Mouse (Mus musculus): ENCODE results near the gene Gns.

Gene Gns

DNA sequence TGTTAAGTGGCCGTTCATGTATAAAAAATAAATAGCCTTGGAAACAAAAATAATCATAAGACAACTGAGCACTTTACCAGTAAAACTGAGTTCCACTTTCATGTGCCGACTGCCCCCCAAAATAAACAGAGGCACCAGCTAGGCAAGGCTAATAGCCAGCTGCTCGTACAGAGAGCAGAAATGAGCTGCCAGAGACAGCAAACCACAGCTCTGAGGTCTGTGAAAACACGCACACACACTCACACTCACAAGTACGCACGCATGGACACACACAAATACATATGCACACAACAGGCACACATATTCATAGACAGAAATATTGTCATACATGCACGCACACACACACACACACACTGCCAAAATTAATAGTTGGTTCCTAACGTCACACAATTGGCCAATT is 64.7 kb downstream of the Gns start:
- ATAC-seq (ENCODE audit: low TSS enrichment) = no peak

DNA sequence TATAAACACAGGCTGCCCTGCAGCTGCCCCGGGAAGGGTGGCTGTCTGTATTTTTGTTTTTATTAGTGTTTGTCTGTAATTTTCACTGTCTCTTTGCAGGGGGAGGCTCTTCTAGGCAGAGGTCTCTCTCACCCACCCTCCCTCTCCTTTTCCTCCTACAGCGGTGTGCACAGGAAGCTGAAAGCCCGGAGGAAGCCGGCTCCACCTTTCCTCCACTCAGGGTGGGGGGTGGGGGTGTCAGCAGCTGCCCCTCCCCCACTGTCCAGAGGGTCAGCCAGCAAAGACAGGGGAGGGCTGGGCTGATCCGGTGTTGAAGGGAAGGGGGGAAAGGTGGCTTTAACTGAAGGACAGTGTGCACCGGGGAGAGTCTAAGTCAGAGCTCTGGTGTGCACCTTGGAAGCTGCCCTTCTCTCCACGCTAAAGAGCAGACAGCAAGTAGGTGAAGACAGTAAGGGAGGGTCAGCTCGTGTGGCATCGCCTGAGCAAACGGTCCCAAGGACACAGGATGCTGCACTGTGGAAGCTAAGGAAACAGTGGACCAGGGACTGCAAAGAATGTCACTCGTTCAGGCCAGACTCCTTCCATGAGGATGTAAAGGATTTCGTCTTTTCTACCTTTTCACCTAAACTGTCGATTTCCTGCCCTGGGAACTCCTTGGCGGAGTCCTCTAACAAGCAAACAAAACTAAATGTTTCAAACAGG is 65.2 kb downstream of the Gns start:
- ATAC-seq (ENCODE audit: low TSS enrichment) = no peak

- ATAC-seq (ENCODE audit: low TSS enrichment) = no peak
Observed at GRCm38 (mm10) chr10:121430764-121431540, 66.1 kb downstream of the Gns start.

DNA sequence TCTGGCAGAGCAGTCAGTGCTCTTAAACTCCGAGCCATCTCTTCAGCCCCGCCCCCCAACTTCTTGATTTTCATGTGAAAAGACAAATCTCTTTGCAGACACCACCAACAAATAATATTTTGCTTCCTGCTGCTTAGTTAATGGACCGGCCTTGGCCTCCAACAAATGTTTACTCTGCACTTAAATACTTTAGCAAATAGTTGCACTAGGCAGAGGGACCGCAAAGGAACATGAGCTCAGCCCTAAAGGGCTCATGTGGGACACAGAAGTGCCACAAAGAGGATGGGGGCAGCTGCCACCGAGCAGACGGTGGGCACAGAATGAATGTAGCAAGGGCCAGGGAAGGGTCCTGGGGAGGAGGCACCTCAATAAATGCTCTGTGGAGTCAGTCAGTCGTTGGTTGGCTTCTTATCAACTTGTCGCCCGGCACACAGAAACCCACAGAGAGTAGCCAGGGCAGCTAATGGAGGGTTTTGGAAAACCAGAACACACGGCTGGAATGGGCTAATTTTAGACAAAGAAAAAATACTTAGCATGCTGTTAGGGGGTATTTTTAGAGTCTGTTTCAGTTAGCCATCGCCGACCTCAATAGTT is 67.2 kb downstream of the Gns start:
- no peak for ATAC-seq (ENCODE audit: low TSS enrichment)

- ATAC-seq (ENCODE audit: low TSS enrichment) = peak; percentile 5; the same call in 1 of the 2 replicates
Observed at GRCm38 (mm10) chr10:121432635-121433280, 67.9 kb downstream of the Gns start.

GRCm38 (mm10) chr10:121434441-121435103 is 69.7 kb downstream of the Gns start:
- no peak for ATAC-seq (ENCODE audit: low TSS enrichment)

GRCm38 (mm10) chr10:121435546-121436257 is 70.8 kb downstream of the Gns start:
- ATAC-seq (ENCODE audit: low TSS enrichment) = no peak

DNA sequence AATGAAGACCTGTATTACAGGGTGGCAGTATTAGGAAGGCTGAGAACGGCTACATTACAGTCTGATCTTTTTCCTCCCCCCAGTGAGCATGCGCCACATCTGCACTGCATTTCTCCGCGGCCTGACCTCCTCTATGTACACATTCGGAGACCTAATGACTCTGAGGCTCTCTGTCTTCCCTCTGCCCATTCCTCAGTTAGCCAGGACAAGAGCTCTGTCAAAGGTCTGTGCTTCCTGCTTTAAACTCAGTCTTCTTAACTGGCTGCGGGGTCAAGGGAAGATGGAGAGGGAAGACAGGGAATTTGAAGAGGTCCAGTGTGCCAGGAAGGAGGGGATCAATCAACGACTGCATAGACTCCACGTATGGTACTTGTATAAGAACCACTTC is 71.4 kb downstream of the Gns start:
- no peak for ATAC-seq (ENCODE audit: low TSS enrichment)

GRCm38 (mm10) chr10:121436693-121437092 is 71.8 kb downstream of the Gns start:
- ATAC-seq (ENCODE audit: low TSS enrichment) = no peak

- ATAC-seq (ENCODE audit: low TSS enrichment) = no peak
Observed at GRCm38 (mm10) chr10:121438109-121438508, 73.2 kb downstream of the Gns start.

- ATAC-seq (ENCODE audit: low TSS enrichment) = no peak
Observed at GRCm38 (mm10) chr10:121439310-121439731, 74.4 kb downstream of the Gns start.

- no peak for ATAC-seq (ENCODE audit: low TSS enrichment)
Observed at GRCm38 (mm10) chr10:121443791-121444190, 78.9 kb downstream of the Gns start.

- ATAC-seq (ENCODE audit: low TSS enrichment) = no peak
Observed at GRCm38 (mm10) chr10:121444198-121444597, 79.3 kb downstream of the Gns start.

DNA sequence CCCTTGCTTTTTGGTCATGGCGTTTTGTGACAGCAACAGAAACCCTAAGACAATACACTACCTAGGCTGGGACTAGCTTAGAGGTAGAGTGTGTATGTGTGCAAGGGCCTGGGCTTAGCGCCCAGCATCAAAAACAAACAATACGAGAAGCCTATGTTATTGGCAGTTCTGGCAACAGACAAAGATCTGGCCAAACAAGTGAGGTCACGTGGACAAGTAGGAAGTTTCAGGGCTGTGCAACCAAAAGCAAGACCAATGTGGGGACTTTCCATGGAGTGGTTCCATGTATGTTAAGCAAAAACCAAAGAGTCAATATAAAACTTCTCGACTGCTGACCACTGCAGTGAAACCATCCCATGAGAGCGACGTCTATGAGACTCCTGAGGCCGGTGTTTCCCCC is 80.9 kb downstream of the Gns start:
- ATAC-seq (ENCODE audit: low TSS enrichment) = no peak
